8 mouse cellular contexts compared by ENCODE assay signal in the genomic region with DNA sequence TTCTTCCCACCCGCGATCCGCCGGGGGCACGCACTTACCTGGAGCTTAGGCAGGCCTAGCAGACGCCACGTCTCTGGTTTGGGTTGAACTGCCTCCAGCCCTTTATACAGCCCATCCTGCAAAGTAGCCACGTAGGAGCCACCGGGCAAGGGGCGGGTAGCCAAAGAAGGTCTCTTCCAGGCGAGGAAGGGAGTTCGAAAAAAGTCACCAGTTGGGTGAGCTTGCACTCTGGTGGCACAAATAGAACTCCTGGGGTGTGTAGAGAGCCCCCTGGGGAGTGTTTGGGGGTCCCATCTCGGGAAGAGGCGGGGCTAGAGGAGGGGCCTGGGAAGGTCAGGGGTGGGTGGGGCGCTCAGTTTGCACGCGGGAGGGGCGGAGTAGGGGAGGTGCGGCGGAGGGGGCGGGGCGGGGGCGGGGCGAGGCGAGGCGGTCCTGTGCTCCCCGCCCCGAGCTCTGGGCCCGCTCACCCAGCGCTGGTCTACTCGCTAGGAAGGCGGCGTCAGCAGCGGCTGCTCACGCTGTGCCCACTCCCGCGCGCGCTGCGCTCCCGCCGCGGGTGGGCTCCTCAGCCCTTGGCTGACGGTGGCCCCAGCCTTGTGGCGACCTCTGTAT. TPM values are rescaled to one million over a fixed set of nuclear protein-coding genes. Genes with fewer than 3 reads are reported as not detected.
DNase-seq lines count a peak whose midpoint lies in the region; ATAC-seq and TF ChIP-seq lines count a peak whose summit lies in the region.

Gene Sema5a (plus strand): TSS at position 467 of the 612 bp plus-strand sequence.

- peak within 1 kb of the TSS; percentile 67 for H3K4me3 ChIP-seq in left cerebral cortex, adult 2 months
- peak within 1 kb of the TSS; percentile 73 for H3K4me3 ChIP-seq in intestine, embryonic 15.5 days (replicated peaks)
- peak within 1 kb of the TSS; percentile 52 for H3K4me3 ChIP-seq in midbrain, embryonic 11.5 days (ENCODE audit: low read depth, low read length)

- peak; percentile 95 for ATAC-seq in intestine, embryonic 15.5 days
- ATAC-seq in midbrain, embryonic 11.5 days (ENCODE audit: low FRiP score), result peak; percentile 93

- H3K4me1 ChIP-seq in intestine, embryonic 15.5 days (replicated peaks), result 0 out of 2 replicates have a peak, but pooled peaks cover 2% of the 10 kb centered on the region
- H3K4me1 ChIP-seq in midbrain, embryonic 11.5 days (ENCODE audit: control insufficient read depth, insufficient read depth, low read length), result no peaks in the 10 kb centered on the region

- peak in 1 of 2 experiments; percentile 63 for DNase-seq in left cerebral cortex, adult 2 months (ENCODE audit: extremely low spot score in 1 of 2, low spot score in 2 of 2)
- no peak for DNase-seq in left cerebral cortex, adult 11 months (ENCODE audit: low spot score)
- DNase-seq in embryo, embryonic 10 days (ENCODE audit: low spot score), result peak; percentile 85
- DNase-seq in gastrocnemius, postnatal 36 days, result peak; percentile 60 to 63
- peak; percentile 64 for DNase-seq in left cerebral cortex, postnatal 4 days
- peak; percentile 95 for DNase-seq in midbrain, embryonic 11.5 days (ENCODE audit: low spot score, missing footprints)
- peak; percentile 8 to 45 for DNase-seq in spleen, postnatal 10 days (ENCODE audit: low spot score in 2 of 2)

- peak within 1 kb of the TSS; percentile 10 for H3K27ac ChIP-seq in left cerebral cortex, adult 2 months
- peak within 1 kb of the TSS; percentile 85 for H3K27ac ChIP-seq in intestine, embryonic 15.5 days
- no peak within 1 kb of the TSS for H3K27ac ChIP-seq in midbrain, embryonic 11.5 days (ENCODE audit: low read depth, low read length)

- under 1% methylated on average over 33 of the region's 45 CpGs for WGBS in intestine, embryonic 15.5 days
- WGBS in midbrain, embryonic 11.5 days, result 1% methylated on average over 40 of the region's 45 CpGs

- peak within 1 kb of the TSS; percentile 75 for H3K9ac ChIP-seq in intestine, embryonic 15.5 days
- peak within 1 kb of the TSS; percentile 64 for H3K9ac ChIP-seq in midbrain, embryonic 11.5 days (ENCODE audit: low read length)

- peak within 1 kb of the TSS; percentile 96 for H3K4me2 ChIP-seq in intestine, embryonic 15.5 days (replicated peaks)
- peak within 1 kb of the TSS; percentile 100 for H3K4me2 ChIP-seq in midbrain, embryonic 11.5 days

- H3K36me3 ChIP-seq in intestine, embryonic 15.5 days, result no peaks in the 10 kb centered on the region
- H3K36me3 ChIP-seq in midbrain, embryonic 11.5 days (ENCODE audit: control insufficient read depth, insufficient read depth, low read length), result no peaks in the 10 kb centered on the region

- intact Hi-C loops in left cerebral cortex, adult 2 months (cut with DNase I), result loop anchor here (2.0 to 5.0 kb wide), 2 partner anchors 324 to 642 kb away; partner anchors contain the start of genes Cct5 and Fam173b
- intact Hi-C loops in gastrocnemius, postnatal 36 days (cut with DNase I), result no loop called here
- intact Hi-C loops in left cerebral cortex, postnatal 4 days (cut with DNase I), result loop anchor here (2.0 to 10.0 kb wide), 2 partner anchors 474 to 630 kb away; no protein-coding TSS in a partner anchor

- H3K27me3 ChIP-seq in intestine, embryonic 15.5 days (replicated peaks), result no peaks in the 10 kb centered on the region
- H3K27me3 ChIP-seq in midbrain, embryonic 11.5 days (ENCODE audit: control insufficient read depth, insufficient read depth, low read length), result no peaks in the 10 kb centered on the region

- H3K9me3 ChIP-seq in intestine, embryonic 15.5 days, result no peaks in the 10 kb centered on the region
- H3K9me3 ChIP-seq in midbrain, embryonic 11.5 days (ENCODE audit: control insufficient read depth, low read length), result no peaks in the 10 kb centered on the region

- TF ChIP-seq CTCF in left cerebral cortex, adult 2 months (IDR thresholded peaks at IDR 0.05), result no peak

RNA-seq across cellular contexts. Expression of gene Sema5a, which starts in this region (rescaled TPM):
- 10 to 100 TPM; 19.1 to 20.8 TPM for total RNA-seq in left cerebral cortex, adult 2 months (2021)
- total RNA-seq in gastrocnemius, postnatal 36 days (2021), result 1 to 10 TPM; 2.4 to 3.0 TPM
- 15.8 and 16.0 TPM in 2 replicates for polyA plus RNA-seq in intestine, embryonic 15.5 days (2015; fragmentation: Nextera tagmentation; extraction: Ambion mirVana)
- 10 to 100 TPM; 21.2 to 26.5 TPM for total RNA-seq in left cerebral cortex, postnatal 4 days (2021)
- 3.4 and 3.5 TPM in 2 replicates for polyA plus RNA-seq in midbrain, embryonic 11.5 days (2014; fragmentation: Nextera tagmentation; extraction: Ambion mirVana)

Comparison
In these comparisons a context has a peak if more than half of its experiments do, and no peak if none do; other contexts are left out.
1. RNA of gene Sema5a (total RNA-seq): 21.2 to 26.5 TPM in left cerebral cortex, postnatal 4 days and 19.1 to 20.8 TPM in left cerebral cortex, adult 2 months; 2.4 to 3.0 TPM in gastrocnemius, postnatal 36 days; every median in the first group is over 4 times any median in the second.
2. Peak in every context shown above with its lines, with median percentiles within 50 percentile points of each other: H3K4me3 ChIP-seq.